Mouse (Mus musculus): ENCODE results near the gene Parg.

Parg gene

GRCm38 (mm10) chr14:32321732-32322685 lies 120.3 kb downstream of the Parg start, which contains the start of gene Ogdhl:
Gene Ogdhl, plus strand, starts transcription at chr14:32322019.
- DNase-seq = peak; percentile 82

DNA sequence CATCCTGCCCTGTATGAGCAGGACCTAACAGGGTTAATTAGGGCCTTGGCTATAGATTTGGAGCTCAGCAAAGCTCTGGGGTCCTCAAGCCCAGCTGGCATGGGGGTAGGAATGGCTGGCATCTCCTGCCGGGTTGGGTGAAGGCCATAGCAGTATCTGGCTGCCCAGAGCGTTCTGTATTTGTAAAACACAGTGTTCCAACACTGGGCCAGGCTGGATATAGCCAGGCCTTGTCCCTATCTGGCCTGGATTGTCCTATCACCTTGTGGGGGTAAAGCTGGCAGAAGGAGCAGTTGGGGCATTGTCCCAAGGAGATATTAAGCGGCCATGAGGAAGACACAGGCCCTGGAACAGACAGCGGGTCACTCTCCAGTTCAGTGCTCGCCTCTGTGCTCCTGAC lies 121.5 kb downstream of the Parg start:
- no peak for DNase-seq

GRCm38 (mm10) chr14:32327366-32327765 lies 125.6 kb downstream of the Parg start:
- no peak for DNase-seq

- no peak for DNase-seq
These were observed 131.0 kb downstream of the Parg start for GRCm38 (mm10) chr14:32332515-32333445.

GRCm38 (mm10) chr14:32336021-32336420 lies 134.3 kb downstream of the Parg start:
- peak; percentile 55 for DNase-seq

GRCm38 (mm10) chr14:32336547-32336946 lies 134.8 kb downstream of the Parg start:
- peak; percentile 80 for DNase-seq

DNA sequence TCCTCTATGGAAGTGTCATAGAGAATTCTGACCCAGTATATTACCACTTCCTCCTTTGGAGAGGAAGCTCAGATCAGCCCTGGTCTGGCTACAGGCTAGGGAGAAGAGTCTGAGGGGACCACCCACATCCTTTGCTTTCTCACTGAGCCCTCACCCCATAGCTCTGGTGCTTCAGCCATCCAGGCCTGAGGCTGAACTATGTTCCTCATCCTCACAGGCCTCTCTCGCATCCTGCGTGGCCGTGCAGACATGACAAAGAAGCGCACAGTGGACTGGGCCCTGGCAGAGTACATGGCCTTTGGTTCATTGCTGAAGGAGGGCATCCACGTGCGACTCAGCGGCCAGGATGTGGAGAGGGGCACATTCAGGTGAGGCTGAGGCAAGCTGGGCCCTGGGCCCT lies 140.1 kb downstream of the Parg start:
- no peak for DNase-seq

GRCm38 (mm10) chr14:32344176-32344575 lies 142.4 kb downstream of the Parg start:
- no peak for DNase-seq

GRCm38 (mm10) chr14:32344694-32345093 lies 142.9 kb downstream of the Parg start:
- no peak for DNase-seq

All from cerebellum, adult 8-10 months (tissue).